Mouse (Mus musculus) MEL (cell line): Measurements from ENCODE around the gene Efna2. TPM values are rescaled to one million over a fixed set of nuclear protein-coding genes. Genes with fewer than 3 reads are reported as not detected.

Source experiments
- DNase-seq: peaks from one replicate; pipeline ENCODE4 v3.0.0; 2011; ENCODE audit warnings: low read depth, low spot score
- H3K27ac ChIP-seq: 2 replicates; pipeline ENCODE4 v1.5.1; 2012; ENCODE audit warnings: low read depth, mild to moderate bottlenecking, control low read depth, low read length, moderate library complexity; ENCODE audit not compliant: control insufficient read depth
- H3K27me3 ChIP-seq, 2 experiments: fragments of 150-350 bp in 1 of 2; sonication (generic) in 1 of 2; 2 replicates each; pipeline ENCODE4 v1.6.1; 2012; ENCODE audit warnings: low read length in 2 of 2, mild to moderate bottlenecking in 2 of 2, improper control_type of control experiment in 1 of 2, moderate library complexity in 1 of 2; ENCODE audit not compliant: insufficient read depth in 2 of 2, control insufficient read depth in 1 of 2
- H3K36me3 ChIP-seq, 2 experiments: 2 replicates each; pipeline ENCODE4 v1.6.1; 2012 to 2014; ENCODE audit warnings: low read length in 2 of 2, improper control_type of control experiment in 1 of 2, inconsistent platforms in 1 of 2, mild to moderate bottlenecking in 1 of 2; ENCODE audit not compliant: insufficient read depth in 2 of 2, control insufficient read depth in 1 of 2
- H3K4me1 ChIP-seq, 2 experiments: fragments of 150-350 bp in 1 of 2; sonication (generic) in 1 of 2; 2 replicates each; pipeline ENCODE4 v1.6.1; 2012; ENCODE audit warnings: low read length in 2 of 2, improper control_type of control experiment in 1 of 2, mild to moderate bottlenecking in 1 of 2; ENCODE audit not compliant: insufficient read depth in 2 of 2, control insufficient read depth in 1 of 2
- H3K4me3 ChIP-seq, 2 experiments: fragments of 150-350 bp in 1 of 2; sonication (generic) in 1 of 2; 2 replicates each; pipeline ENCODE4 v1.5.1; 2012; ENCODE audit warnings: low read depth in 2 of 2, low read length in 2 of 2, mild to moderate bottlenecking in 2 of 2, moderate library complexity in 2 of 2, control low read depth in 1 of 2, improper control_type of control experiment in 1 of 2; ENCODE audit not compliant: control insufficient read depth in 1 of 2, insufficient read depth in 1 of 2
- H3K79me2 ChIP-seq: 2 replicates; pipeline ENCODE4 v1.6.1; 2012; ENCODE audit warnings: mild to moderate bottlenecking, low read length, moderate library complexity; ENCODE audit not compliant: control insufficient read depth, poor library complexity, insufficient read depth
- H3K9ac ChIP-seq: 2 replicates; pipeline ENCODE4 v1.6.1; 2012; ENCODE audit warnings: low read depth, mild to moderate bottlenecking, control low read depth, low read length, moderate library complexity; ENCODE audit not compliant: control insufficient read depth, poor library complexity, severe bottlenecking
- H3K9me3 ChIP-seq: fragments of 150-350 bp; sonication (generic); replicated peaks from 2 replicates; pipeline ENCODE4 v1.6.1; 2012; ENCODE audit warnings: mild to moderate bottlenecking, low read length, improper control_type of control experiment, moderate library complexity; ENCODE audit not compliant: insufficient read depth
- BHLHE40 ChIP-seq: IDR thresholded peaks from 2 replicates; pipeline ENCODE4 v1.6.1; 2012; ENCODE audit warnings: low read depth, mild to moderate bottlenecking, inconsistent platforms, low read length, improper control_type of control experiment, borderline replicate concordance
- CTCF ChIP-seq, 3 experiments: IDR thresholded peaks in 2 of 3; conservative IDR thresholded peaks in 1 of 3; 2 replicates each; pipeline ENCODE4 v1.5.1; 2011 to 2012; ENCODE audit warnings: low read length in 3 of 3, low read depth in 2 of 3, mild to moderate bottlenecking in 2 of 3, improper control_type of control experiment in 1 of 3, inconsistent platforms in 1 of 3, mixed read lengths in 1 of 3, moderate library complexity in 1 of 3; ENCODE audit not compliant: control insufficient read depth in 1 of 3, insufficient read depth in 1 of 3, poor library complexity in 1 of 3, severe bottlenecking in 1 of 3
- EP300 ChIP-seq, 2 experiments: IDR thresholded peaks; 2 replicates each; pipeline ENCODE4 v1.6.1; 2011; ENCODE audit warnings: improper control_type of control experiment in 2 of 2, low read length in 2 of 2, low read depth in 1 of 2, mild to moderate bottlenecking in 1 of 2
- ETS1 ChIP-seq: IDR thresholded peaks from 2 replicates; pipeline ENCODE4 v1.6.1; 2012; ENCODE audit warnings: low read depth, mild to moderate bottlenecking, inconsistent platforms, low read length, improper control_type of control experiment, moderate library complexity
- GABPA ChIP-seq: IDR thresholded peaks from 2 replicates; pipeline ENCODE4 v1.6.1; 2012; ENCODE audit warnings: low read depth, mild to moderate bottlenecking, inconsistent platforms, low read length, improper control_type of control experiment, moderate library complexity
- GATA1 ChIP-seq: IDR thresholded peaks from 2 replicates; pipeline ENCODE4 v1.6.1; 2011; ENCODE audit warnings: low read depth, low read length, improper control_type of control experiment
- HCFC1 ChIP-seq: IDR thresholded peaks from 2 replicates; pipeline ENCODE4 v1.6.1; 2012; ENCODE audit warnings: low read depth, mild to moderate bottlenecking, inconsistent platforms, low read length, improper control_type of control experiment, moderate library complexity
- MAFK ChIP-seq: IDR thresholded peaks from 2 replicates; pipeline ENCODE4 v1.6.1; 2011; ENCODE audit warnings: low read depth, mild to moderate bottlenecking, low read length, improper control_type of control experiment, borderline replicate concordance
- MAX ChIP-seq: IDR thresholded peaks from 2 replicates; pipeline ENCODE4 v1.6.1; 2011; ENCODE audit warnings: low read length, improper control_type of control experiment
- MAZ ChIP-seq: IDR thresholded peaks from 2 replicates; pipeline ENCODE4 v1.6.1; 2012; ENCODE audit warnings: low read depth, mild to moderate bottlenecking, inconsistent platforms, low read length, improper control_type of control experiment
- MEF2A ChIP-seq: IDR thresholded peaks from 2 replicates; pipeline ENCODE4 v1.6.1; 2014; ENCODE audit warnings: low read depth, mild to moderate bottlenecking, inconsistent platforms, low read length, improper control_type of control experiment; ENCODE audit not compliant: poor library complexity, insufficient replicate concordance, severe bottlenecking; ENCODE audit errors: extremely low read depth
- MYB ChIP-seq: IDR thresholded peaks from 2 replicates; pipeline ENCODE4 v1.6.1; 2011; ENCODE audit warnings: mild to moderate bottlenecking, low read depth, low read length, improper control_type of control experiment
- MYC ChIP-seq: IDR thresholded peaks from 2 replicates; pipeline ENCODE4 v1.6.1; 2011; ENCODE audit warnings: low read depth, mild to moderate bottlenecking, low read length, improper control_type of control experiment, moderate library complexity
- NRF1 ChIP-seq: IDR thresholded peaks from 2 replicates; pipeline ENCODE4 v1.6.1; 2014; ENCODE audit warnings: low read depth, mild to moderate bottlenecking, inconsistent platforms, low read length, improper control_type of control experiment, moderate library complexity; ENCODE audit not compliant: poor library complexity, insufficient read depth, severe bottlenecking
- POLR2AphosphoS2 ChIP-seq: IDR thresholded peaks from 2 replicates; pipeline ENCODE4 v1.6.1; 2011; ENCODE audit warnings: low read length, improper control_type of control experiment
- POLR2AphosphoS5 ChIP-seq: IDR thresholded peaks from 2 replicates; pipeline ENCODE4 v1.6.1; 2012; ENCODE audit warnings: low read depth, borderline replicate concordance, mild to moderate bottlenecking, inconsistent platforms, low read length, moderate library complexity, mixed read lengths
- RAD21 ChIP-seq: IDR thresholded peaks from 2 replicates; pipeline ENCODE4 v1.6.1; 2011; ENCODE audit warnings: mild to moderate bottlenecking, low read depth, low read length, improper control_type of control experiment
- RCOR1 ChIP-seq: IDR thresholded peaks from 2 replicates; pipeline ENCODE4 v1.6.1; 2012; ENCODE audit warnings: low read depth, mild to moderate bottlenecking, inconsistent platforms, low read length, improper control_type of control experiment
- SIN3A ChIP-seq: IDR thresholded peaks from 2 replicates; pipeline ENCODE4 v1.6.1; 2012; ENCODE audit warnings: low read length, improper control_type of control experiment, inconsistent platforms
- SMC3 ChIP-seq: IDR thresholded peaks from 2 replicates; pipeline ENCODE4 v1.6.1; 2011; ENCODE audit warnings: low read depth, low read length, improper control_type of control experiment
- TCF12 ChIP-seq: IDR thresholded peaks from 2 replicates; pipeline ENCODE4 v1.6.1; 2014; ENCODE audit warnings: low read depth, mild to moderate bottlenecking, inconsistent platforms, low read length, improper control_type of control experiment, moderate library complexity
- UBTF ChIP-seq: IDR thresholded peaks from 2 replicates; pipeline ENCODE4 v1.6.1; 2012; ENCODE audit warnings: low read depth, mild to moderate bottlenecking, inconsistent platforms, low read length, improper control_type of control experiment, moderate library complexity, borderline replicate concordance; ENCODE audit not compliant: insufficient read depth
- USF1 ChIP-seq: IDR thresholded peaks from 2 replicates; pipeline ENCODE4 v1.6.1; 2014; ENCODE audit warnings: low read depth, mild to moderate bottlenecking, inconsistent platforms, low read length, improper control_type of control experiment, moderate library complexity
- USF2 ChIP-seq, 2 experiments: IDR thresholded peaks; 2 replicates each; pipeline ENCODE4 v1.6.1; 2011 to 2012; ENCODE audit warnings: improper control_type of control experiment in 2 of 2, low read length in 2 of 2, borderline replicate concordance in 1 of 2, inconsistent platforms in 1 of 2, low read depth in 1 of 2, mild to moderate bottlenecking in 1 of 2; ENCODE audit not compliant: insufficient read depth in 1 of 2
- ZC3H11A ChIP-seq: IDR thresholded peaks from 2 replicates; pipeline ENCODE4 v1.6.1; 2012; ENCODE audit warnings: low read depth, mild to moderate bottlenecking, inconsistent platforms, low read length, improper control_type of control experiment
- ZKSCAN1 ChIP-seq: IDR thresholded peaks from 2 replicates; pipeline ENCODE4 v1.6.1; 2012; ENCODE audit warnings: low read depth, mild to moderate bottlenecking, inconsistent platforms, low read length, improper control_type of control experiment, moderate library complexity
- ZMIZ1 ChIP-seq: IDR thresholded peaks from 2 replicates; pipeline ENCODE4 v1.6.1; 2012; ENCODE audit warnings: low read depth, mild to moderate bottlenecking, inconsistent platforms, low read length, improper control_type of control experiment, moderate library complexity
- ZNF384 ChIP-seq: IDR thresholded peaks from 2 replicates; pipeline ENCODE4 v1.6.1; 2012; ENCODE audit warnings: low read depth, mild to moderate bottlenecking, inconsistent platforms, low read length, improper control_type of control experiment
- polyA plus RNA-seq, 2 experiments: library from polyadenylated mRNA; stranded (reverse) in 1 of 2; unstranded in 1 of 2; fragments of >175 nt in 1 of 2; fragments of >200 nt in 1 of 2; gene quantifications; 2 replicates each; pipeline versions ENCODE4 v1.2.1 to v1.2.4; 2012; ENCODE audit warnings: low replicate concordance in 2 of 2, low read depth in 1 of 2; ENCODE audit not compliant: insufficient read length in 2 of 2, insufficient read depth in 1 of 2, missing spikeins in 1 of 2
- total RNA-seq: library from RNA; depleted of rRNA; stranded (reverse); fragments of 300-350 nt; gene quantifications from 2 replicates; pipeline ENCODE4 v1.2.3, GENCODE M21; 2012

Gene Efna2
- total and polyA plus RNA-seq, 3 experiments = 0.12 to 2.8 TPM; not detected in 1

DNA sequence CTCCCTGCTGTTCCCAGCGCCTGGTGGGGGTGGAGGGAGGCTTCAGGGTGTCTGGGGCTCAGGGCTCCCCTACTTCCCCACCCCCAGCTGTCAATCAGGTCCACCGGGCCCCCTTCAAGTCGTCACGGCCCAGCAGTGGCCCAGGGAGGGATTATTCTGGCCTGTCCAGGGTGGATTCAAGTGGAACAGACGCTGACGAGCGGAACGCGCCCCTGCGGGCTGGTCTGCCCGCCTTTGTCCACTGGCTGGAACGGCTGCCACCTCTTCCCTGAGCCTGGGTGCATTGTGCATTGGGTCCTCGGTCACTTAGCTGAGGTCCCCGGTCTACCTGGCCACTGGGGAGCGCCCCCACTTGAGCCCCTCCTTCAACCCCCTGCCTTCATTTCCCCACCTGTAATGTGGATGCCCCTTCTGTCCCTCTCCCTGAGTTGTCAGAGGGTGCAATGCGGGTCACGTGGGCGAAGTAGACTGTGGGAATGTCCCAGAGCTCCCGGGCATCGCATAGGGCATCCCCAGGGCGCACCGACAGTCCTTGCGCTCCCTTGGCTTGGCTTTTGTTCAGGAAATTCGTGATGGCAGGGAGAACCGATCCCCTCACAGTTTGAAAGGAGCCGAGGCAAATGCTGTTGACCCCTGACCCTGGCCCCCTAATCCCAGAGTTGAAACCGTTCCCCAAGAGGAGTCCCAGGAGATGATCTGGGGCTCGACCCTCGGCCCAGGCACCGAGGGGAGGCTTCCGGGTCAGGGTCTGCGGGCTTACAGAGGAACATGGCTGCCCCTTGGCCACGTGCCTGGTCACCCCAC, 17.7 kb downstream of the Efna2 start:
- no peaks in the 10 kb centered on the region for H3K36me3 ChIP-seq

DNA sequence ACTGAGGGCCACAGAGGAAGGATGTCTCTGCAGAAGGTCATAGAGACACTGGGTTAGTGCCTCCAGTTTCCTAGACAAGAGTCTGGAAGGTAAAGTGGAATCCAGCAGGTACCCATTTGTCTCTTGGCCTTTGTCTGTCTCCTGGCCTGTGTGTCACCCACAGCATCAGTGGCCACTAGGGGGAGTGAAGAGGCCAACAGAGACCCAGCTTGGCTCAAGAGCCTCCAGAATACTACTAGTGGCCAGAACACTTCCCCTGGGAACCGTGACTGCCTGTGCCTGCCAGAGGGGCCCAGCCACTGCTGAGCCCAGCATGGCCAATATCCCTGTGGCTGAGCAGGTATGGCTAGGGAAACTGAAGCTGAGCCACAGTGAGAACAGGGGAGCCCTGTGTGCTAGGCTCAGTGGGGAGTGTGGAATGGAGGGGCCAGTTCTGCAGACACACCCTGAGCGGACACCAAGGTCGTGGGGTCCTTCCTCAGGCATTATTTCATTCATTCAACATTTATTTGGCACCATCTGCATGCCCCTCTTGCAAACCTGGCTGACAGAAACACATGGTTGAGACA, 20.2 kb downstream of the Efna2 start:
- H3K36me3 ChIP-seq = no peaks in the 10 kb centered on the region
- H3K27ac ChIP-seq = no peak overlapping the region
- H3K4me1 ChIP-seq = no peaks in the 10 kb centered on the region
- H3K27me3 ChIP-seq = peaks cover 4 to 10% of the 10 kb centered on the region in 2 experiments
- no peak overlapping the region for H3K4me3 ChIP-seq
- DNase-seq = peak; percentile 84
- H3K9ac ChIP-seq = no peak overlapping the region
- H3K9me3 ChIP-seq = no peaks in the 10 kb centered on the region
- no peaks in the 10 kb centered on the region for H3K79me2 ChIP-seq
- TF ChIP-seq ZC3H11A (peak; percentile 61), SMC3 (peak; percentile 89), USF2 (IDR thresholded peaks at IDR 0.05; ENCODE audit: borderline replicate concordance in 1 of 2, insufficient read depth in 1 of 2, low read depth in 1 of 2, low read length in 2 of 2) (no peak), HCFC1 (no peak), BHLHE40 (no peak), RAD21 (peak; percentile 67), MYC (no peak), MAX (no peak), EP300 (IDR thresholded peaks at IDR 0.05; ENCODE audit: low read depth in 1 of 2, low read length in 2 of 2) (no peak), CTCF (IDR thresholded peaks at IDR 0.05 in 2 of 3, conservative IDR thresholded peaks at IDR 0.05 in 1 of 3; ENCODE audit: control insufficient read depth in 1 of 3, insufficient read depth in 1 of 3, low read depth in 2 of 3, low read length in 3 of 3, poor library complexity in 1 of 3, severe bottlenecking in 1 of 3) (peak; percentile 89 to 92 (median 91)), USF1 (no peak), ZMIZ1 (no peak), UBTF (no peak), ZKSCAN1 (no peak), MAZ (no peak), POLR2AphosphoS5 (no peak), MEF2A (no peak), MYB (no peak), POLR2AphosphoS2 (no peak), TCF12 (no peak), MAFK (no peak), RCOR1 (no peak), GATA1 (no peak)

More for the DNA sequence above, 17.7 kb downstream of the Efna2 start:
- no peak overlapping the region for H3K4me3 ChIP-seq
- H3K79me2 ChIP-seq = no peaks in the 10 kb centered on the region
- TF ChIP-seq ZMIZ1 (no peak), MEF2A (no peak), MAZ (no peak), MYB (no peak), MYC (no peak), ZNF384 (no peak), RAD21 (no peak), TCF12 (no peak), RCOR1 (no peak), GABPA (no peak), SIN3A (no peak), EP300 (IDR thresholded peaks at IDR 0.05; ENCODE audit: low read depth in 1 of 2, low read length in 2 of 2) (no peak), MAX (no peak), NRF1 (no peak), ETS1 (no peak)
- H3K27me3 ChIP-seq = peaks cover 0 to 3% of the 10 kb centered on the region in 2 experiments; a peak in 1 of 4 replicates
- H3K27ac ChIP-seq = no peak overlapping the region
- no peak overlapping the region for H3K9ac ChIP-seq
- no peaks in the 10 kb centered on the region for H3K9me3 ChIP-seq
- DNase-seq = no peak
- no peaks in the 10 kb centered on the region for H3K4me1 ChIP-seq
